Mouse (Mus musculus): ENCODE measurements around the gene Cd44. TPM values are rescaled to one million over a fixed set of nuclear protein-coding genes. Genes with fewer than 3 reads are reported as not detected.
A peak's percentile ranks its signal among the peaks of the same experiment; 100 is the strongest.

Cd44 gene
- total and polyA plus RNA-seq, 3 experiments, result 102 to 153 (median 112) TPM

DNA sequence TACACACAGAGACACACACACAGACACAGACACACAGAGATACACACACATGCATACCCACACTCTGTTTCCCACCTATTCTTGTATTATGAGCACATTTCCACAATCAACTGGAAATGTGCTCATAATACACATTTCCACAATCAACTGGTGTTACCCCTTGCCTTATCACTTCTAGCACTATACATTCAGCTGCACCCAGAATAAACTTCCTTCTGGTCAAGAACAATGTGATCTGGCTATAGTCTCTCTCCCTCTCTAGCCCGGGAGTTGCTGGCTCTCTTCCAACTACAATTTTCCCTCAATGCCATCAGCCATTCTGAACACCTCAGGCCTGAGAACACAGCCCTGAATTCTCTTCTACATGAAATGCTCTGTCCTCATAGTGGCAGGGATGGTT is 34.9 kb downstream of the Cd44 start:
- in situ Hi-C loops (cut with MboI; ENCODE audit: low pct_ligation_motif_present, low pct_unique_long_range_greater_than_20kb, low sequenced_read_pairs), result no loop called here
- Histone ChIP-seq H3K4me3 (replicated peaks in 1 of 3; ENCODE audit: low read depth in 2 of 3, low read length in 2 of 3, poor library complexity in 1 of 3) (no peak overlapping the region), H3K4me1 (ENCODE audit: control insufficient read depth in 1 of 2, insufficient read depth in 2 of 2) (peaks cover 26 to 84% of the 10 kb centered on the region in 2 experiments), H3K27me3 (replicated peaks) (no peaks in the 10 kb centered on the region), H3K36me3 (replicated peaks in 1 of 2; ENCODE audit: control insufficient read depth in 1 of 2, insufficient read depth in 1 of 2, low read length in 1 of 2) (peaks cover 32 to 67% of the 10 kb centered on the region in 2 experiments), H3K27ac (ENCODE audit: insufficient read depth, low read depth) (peak overlapping the region; percentile 75), H3K9me3 (replicated peaks; ENCODE audit: low read length) (no peaks in the 10 kb centered on the region), H3K9ac (ENCODE audit: insufficient read depth, low read depth) (peak overlapping the region; percentile 44; the same call in 1 of the 2 replicates), H3K79me2 (replicated peaks; ENCODE audit: control insufficient read depth, extremely low read depth, insufficient read depth, poor library complexity, severe bottlenecking) (peaks cover 83% of the 10 kb centered on the region), H3K4me2 (ENCODE audit: insufficient read depth, low read depth, poor library complexity, severe bottlenecking) (peak overlapping the region; percentile 63)
- TF ChIP-seq POLR2A (IDR thresholded peaks at IDR 0.05; ENCODE audit: low read depth, low read length) (no peak), MAZ (IDR thresholded peaks at IDR 0.05; ENCODE audit: low read depth, low read length) (no peak), ZC3H11A (IDR thresholded peaks at IDR 0.05; ENCODE audit: low read depth, low read length) (no peak), MAFK (IDR thresholded peaks at IDR 0.05; ENCODE audit: insufficient replicate concordance, low read length) (no peak), HCFC1 (IDR thresholded peaks at IDR 0.05; ENCODE audit: low read depth, low read length) (no peak), TBP (conservative IDR thresholded peaks at IDR 0.05; ENCODE audit: low read depth, low read length) (no peak), KAT2A (IDR thresholded peaks at IDR 0.05; ENCODE audit: insufficient replicate concordance, low read length) (no peak), E2F4 (IDR thresholded peaks at IDR 0.05; ENCODE audit: insufficient replicate concordance, low read depth, low read length) (no peak)
- no peak for DNase-seq (ENCODE audit: extremely low read depth)
- dilution Hi-C loops (cut with MboI; ENCODE audit: extremely low pct_ligation_motif_present, extremely low pct_unique_long_range_greater_than_20kb, low sequenced_read_pairs), result no loop called here

- H3K27ac ChIP-seq (ENCODE audit: insufficient read depth, low read depth), result peak overlapping the region; percentile 25; the same call in 1 of the 2 replicates
- dilution Hi-C loops (cut with MboI; ENCODE audit: extremely low pct_ligation_motif_present, extremely low pct_unique_long_range_greater_than_20kb, low sequenced_read_pairs), result no loop called here
Measured at GRCm38 (mm10) chr2:102865354-102865752, 36.1 kb downstream of the Cd44 start.

GRCm38 (mm10) chr2:102864695-102865353 is 36.6 kb downstream of the Cd44 start:
- H3K27ac ChIP-seq (ENCODE audit: insufficient read depth, low read depth), result peak overlapping the region; percentile 25
- peak; percentile 43 for DNase-seq (ENCODE audit: extremely low read depth)
- H3K36me3 ChIP-seq (replicated peaks in 1 of 2; ENCODE audit: control insufficient read depth in 1 of 2, insufficient read depth in 1 of 2, low read length in 1 of 2), result peaks cover 50 to 72% of the 10 kb centered on the region in 2 experiments
- no peak overlapping the region for H3K9ac ChIP-seq (ENCODE audit: insufficient read depth, low read depth)
- in situ Hi-C loops (cut with MboI; ENCODE audit: low pct_ligation_motif_present, low pct_unique_long_range_greater_than_20kb, low sequenced_read_pairs), result no loop called here
- H3K4me3 ChIP-seq (replicated peaks in 1 of 3; ENCODE audit: low read depth in 2 of 3, low read length in 2 of 3, poor library complexity in 1 of 3), result no peak overlapping the region
- H3K79me2 ChIP-seq (replicated peaks; ENCODE audit: control insufficient read depth, extremely low read depth, insufficient read depth, poor library complexity, severe bottlenecking), result peaks cover 79% of the 10 kb centered on the region
- dilution Hi-C loops (cut with MboI; ENCODE audit: extremely low pct_ligation_motif_present, extremely low pct_unique_long_range_greater_than_20kb, low sequenced_read_pairs), result no loop called here
- no peaks in the 10 kb centered on the region for H3K9me3 ChIP-seq (replicated peaks; ENCODE audit: low read length)
- H3K27me3 ChIP-seq (replicated peaks), result no peaks in the 10 kb centered on the region
- H3K4me1 ChIP-seq (ENCODE audit: control insufficient read depth in 1 of 2, insufficient read depth in 2 of 2), result peaks cover 22 to 66% of the 10 kb centered on the region in 2 experiments
- no peak for TF ChIP-seq CHD1 (IDR thresholded peaks at IDR 0.05; ENCODE audit: low read depth, low read length)
- 0 out of 2 replicates have a peak, but pooled peaks have one; percentile 26 for TF ChIP-seq JUND (conservative IDR thresholded peaks at IDR 0.05; ENCODE audit: low read depth, low read length)
- peak; percentile 73; the same call in 1 of the 2 replicates for TF ChIP-seq IRF4 (IDR thresholded peaks at IDR 0.05; ENCODE audit: low read depth, low read length)
- peak; percentile 22; the same call in 1 of the 2 replicates for TF ChIP-seq POLR2A (IDR thresholded peaks at IDR 0.05; ENCODE audit: low read depth, low read length)
- no peak for TF ChIP-seq POLR2AphosphoS2 (IDR thresholded peaks at IDR 0.05; ENCODE audit: low read depth, low read length)
- TF ChIP-seq GABPA (IDR thresholded peaks at IDR 0.05; ENCODE audit: insufficient replicate concordance, low read depth, low read length), result no peak
- TF ChIP-seq MAX (IDR thresholded peaks at IDR 0.05; ENCODE audit: low read length), result no peak
- no peak for TF ChIP-seq MXI1 (IDR thresholded peaks at IDR 0.05; ENCODE audit: low read depth, low read length)
- peak overlapping the region; percentile 9 for H3K4me2 ChIP-seq (ENCODE audit: insufficient read depth, low read depth, poor library complexity, severe bottlenecking)

More at GRCm38 (mm10) chr2:102865354-102865752, 36.1 kb downstream of the Cd44 start:
- Histone ChIP-seq H3K27me3 (replicated peaks) (no peaks in the 10 kb centered on the region), H3K36me3 (replicated peaks in 1 of 2; ENCODE audit: control insufficient read depth in 1 of 2, insufficient read depth in 1 of 2, low read length in 1 of 2) (peaks cover 44 to 71% of the 10 kb centered on the region in 2 experiments), H3K9me3 (replicated peaks; ENCODE audit: low read length) (no peaks in the 10 kb centered on the region), H3K79me2 (replicated peaks; ENCODE audit: control insufficient read depth, extremely low read depth, insufficient read depth, poor library complexity, severe bottlenecking) (peaks cover 83% of the 10 kb centered on the region), H3K4me2 (ENCODE audit: insufficient read depth, low read depth, poor library complexity, severe bottlenecking) (peak overlapping the region; percentile 9), H3K4me1 (ENCODE audit: control insufficient read depth in 1 of 2, insufficient read depth in 2 of 2) (peaks cover 26 to 72% of the 10 kb centered on the region in 2 experiments), H3K4me3 (replicated peaks in 1 of 3; ENCODE audit: low read depth in 2 of 3, low read length in 2 of 3, poor library complexity in 1 of 3) (no peak overlapping the region), H3K9ac (ENCODE audit: insufficient read depth, low read depth) (no peak overlapping the region)
- peak; percentile 42 for DNase-seq (ENCODE audit: extremely low read depth)
- in situ Hi-C loops (cut with MboI; ENCODE audit: low pct_ligation_motif_present, low pct_unique_long_range_greater_than_20kb, low sequenced_read_pairs), result no loop called here
- TF ChIP-seq MAFK (IDR thresholded peaks at IDR 0.05; ENCODE audit: insufficient replicate concordance, low read length) (no peak), USF2 (conservative IDR thresholded peaks at IDR 0.05; ENCODE audit: low read depth, low read length) (no peak), TCF12 (IDR thresholded peaks at IDR 0.05; ENCODE audit: low read depth, low read length) (no peak), ZMIZ1 (IDR thresholded peaks at IDR 0.05; ENCODE audit: low read depth, low read length) (no peak), SIN3A (IDR thresholded peaks at IDR 0.05; ENCODE audit: low read length) (no peak), ETS1 (conservative IDR thresholded peaks at IDR 0.05; ENCODE audit: low read depth, low read length) (no peak; the same call in 1 of the 2 replicates), ZNF384 (IDR thresholded peaks at IDR 0.05; ENCODE audit: low read depth, low read length) (peak; percentile 93), EP300 (IDR thresholded peaks at IDR 0.05; ENCODE audit: low read length) (no peak)

All from CH12.LX (cell line).